Mouse (Mus musculus): ENCODE data around the gene Nup43. TPM values are rescaled to one million over a fixed set of nuclear protein-coding genes. Genes with fewer than 3 reads are reported as not detected.

Nup43 gene
- total RNA-seq, 2 experiments from 2014 or later = 8.2 to 11.3 TPM

DNA sequence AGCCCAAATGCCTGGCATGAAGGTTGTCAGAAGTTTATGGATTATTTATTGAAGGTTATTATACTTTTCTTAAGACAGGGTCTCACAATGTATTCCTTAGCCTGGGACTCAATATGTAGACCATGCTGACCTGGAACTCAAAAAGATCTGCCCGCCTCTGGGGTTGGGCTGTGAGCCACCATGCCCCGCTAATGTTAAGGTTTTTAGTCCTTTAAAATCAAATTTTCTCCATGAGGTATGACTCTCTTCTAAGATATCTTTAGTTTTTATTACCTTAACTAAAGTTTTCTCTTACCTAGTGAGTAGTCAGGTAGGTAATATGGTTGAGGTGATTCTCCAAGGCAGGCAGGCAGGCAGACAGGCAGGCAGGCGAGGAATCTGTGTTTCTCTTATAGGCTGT is 14.9 kb downstream of the Nup43 start:
- DNase-seq = no peak

DNA sequence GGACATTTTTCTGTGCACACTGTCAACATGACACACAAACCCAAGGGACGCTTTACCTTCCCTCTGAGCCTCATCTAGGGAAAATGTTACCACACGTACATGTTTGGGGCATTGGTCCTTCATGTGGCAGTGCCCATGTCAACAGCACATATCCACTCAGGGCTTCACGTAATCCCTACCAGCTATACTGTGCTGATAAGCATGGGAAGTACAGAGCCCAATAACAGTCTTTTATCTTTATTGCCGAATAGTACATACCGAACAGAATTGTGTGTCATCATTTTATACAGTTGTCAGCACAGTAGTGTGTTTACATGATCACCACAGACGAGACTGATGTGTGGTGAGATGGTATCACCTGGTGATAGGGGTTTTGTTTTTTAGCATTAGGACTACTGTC is 19.6 kb downstream of the Nup43 start:
- DNase-seq = no peak

DNA sequence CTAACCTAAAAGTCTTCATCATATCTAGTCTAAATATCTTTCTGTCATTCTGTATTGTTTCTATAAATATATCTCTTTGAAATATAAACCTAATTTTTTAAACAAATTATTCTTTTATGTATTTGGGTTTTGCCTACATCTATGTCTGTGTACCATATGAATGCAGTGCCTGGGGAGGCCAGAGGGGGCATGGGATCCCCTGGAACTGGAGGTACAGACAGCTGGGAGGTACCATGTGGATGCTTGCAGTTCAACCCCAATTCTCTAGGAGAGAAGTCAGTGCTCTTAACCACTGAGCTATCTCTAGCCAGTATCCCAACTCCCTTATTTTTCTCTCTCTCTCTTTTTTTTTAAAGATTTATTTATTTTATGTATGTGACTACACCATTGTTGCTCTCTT is 28.0 kb downstream of the Nup43 start:
- no peak for DNase-seq

DNA sequence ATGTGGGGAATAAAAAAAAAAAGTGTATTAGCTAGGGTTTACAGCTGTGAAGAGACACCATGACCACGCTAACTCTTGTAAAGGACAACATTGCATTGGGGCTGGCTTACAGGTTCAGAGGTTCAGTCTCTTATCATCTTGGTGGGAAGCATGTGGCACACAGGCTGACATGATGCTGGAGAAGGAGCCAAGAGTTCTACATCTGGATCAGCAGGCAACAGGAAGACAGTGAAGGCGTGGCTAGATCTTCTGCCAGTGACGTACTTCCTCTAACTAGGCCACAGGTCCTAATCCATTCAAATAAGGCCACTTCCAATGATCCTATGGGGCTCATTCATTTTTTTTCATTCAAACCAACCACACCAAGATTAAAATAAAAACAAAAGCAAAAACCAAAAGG is 32.8 kb downstream of the Nup43 start:
- DNase-seq = no peak

GRCm38 (mm10) chr10:7702586-7702985 is 35.3 kb downstream of the Nup43 start:
- DNase-seq = no peak

DNA sequence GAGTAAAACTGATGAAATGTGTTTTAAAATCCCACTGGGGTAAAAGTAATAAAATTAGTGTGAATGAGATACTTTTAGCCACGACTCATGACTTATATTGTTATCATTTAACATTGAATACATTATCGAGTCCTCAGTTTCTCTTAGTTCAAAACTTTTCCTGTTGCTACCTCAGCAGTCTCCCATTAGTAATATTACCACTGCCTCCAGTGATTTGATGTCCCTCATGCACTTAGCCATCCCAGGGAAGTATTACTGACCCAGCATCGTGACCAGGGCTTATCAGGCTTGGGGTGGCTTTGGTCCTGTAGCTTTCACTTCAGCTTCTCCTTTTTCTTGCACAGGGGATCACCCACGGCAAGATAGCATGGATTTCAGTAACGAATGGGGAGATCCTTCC is 42.8 kb downstream of the Nup43 start:
- DNase-seq = no peak

GRCm38 (mm10) chr10:7712506-7712905 is 45.2 kb downstream of the Nup43 start:
- DNase-seq = no peak

GRCm38 (mm10) chr10:7715056-7715455 is 47.8 kb downstream of the Nup43 start:
- DNase-seq = no peak

- DNase-seq = peak; percentile 95
These were observed 58.6 kb downstream of the Nup43 start, which contains the start of gene Katna1 for GRCm38 (mm10) chr10:7725751-7726500. Katna1 (plus strand) TSS chr10:7726000.

- no peak for DNase-seq
These were observed 59.2 kb downstream of the Nup43 start for GRCm38 (mm10) chr10:7726501-7726812.

GRCm38 (mm10) chr10:7727011-7727410 is 59.7 kb downstream of the Nup43 start:
- no peak for DNase-seq

Other genes starting within 250 kb of the Nup43 start
- gene Ulbp1, start 193.9 kb upstream of the Nup43 start, total RNA-seq (2021) = 10 to 100 TPM; 12.8 to 16.3 TPM
- gene Lrp11, start 77.7 kb upstream of the Nup43 start, total RNA-seq (2021) = 1 to 10 TPM; 2.2 to 2.3 TPM
- gene Pcmt1, start 13.6 kb downstream of the Nup43 start, total RNA-seq (2021) = 100 to 1,000 TPM in 1 of 2 experiments, 10 to 100 TPM in 1; 99.4 to 100 TPM
- 10 to 100 TPM; 16.9 to 21.8 TPM for gene Lats1, start 13.7 kb downstream of the Nup43 start, total RNA-seq (2021)
- 10 to 100 TPM; 12.8 to 15.1 TPM for gene Katna1, start 58.5 kb downstream of the Nup43 start, total RNA-seq (2021)
- 10 to 100 TPM; 81.0 to 85.2 TPM for gene Ginm1, start 125.3 kb downstream of the Nup43 start, total RNA-seq (2021)
- 10 to 100 TPM; 14.5 to 17.6 TPM for gene Ppil4, start 125.4 kb downstream of the Nup43 start, total RNA-seq (2021)
- under 1 TPM; 0.05 to 0.09 TPM for gene Zc3h12d, start 165.0 kb downstream of the Nup43 start, total RNA-seq (2021)

Measured in gastrocnemius, postnatal 10 days (tissue).